Mouse (Mus musculus) B cell, adult 2 months (primary cell): Measurements from ENCODE around the gene Ciart.
A peak's percentile ranks its signal among the peaks of the same experiment; 100 is the strongest.
"Not testable (repeated sequence)": the region's sequence is repeated elsewhere in the genome, so short reads cannot be mapped to it uniquely, and the experiment has no call there.

ENCODE experiments used
- DNase-seq, 2 experiments: peaks; one replicate each; pipeline ENCODE4 v3.0.0; 2022

Gene Ciart

GRCm38 (mm10) chr3:95881979-95882815 is at the start of gene Ciart:
Gene Ciart, minus strand, starts transcription at chr3:95882251.
- peak; percentile 92 to 93 for DNase-seq

- no peak for DNase-seq
These were observed 49.4 kb upstream of the Ciart start for GRCm38 (mm10) chr3:95931471-95931870.

GRCm38 (mm10) chr3:95930471-95930789 is 48.4 kb upstream of the Ciart start:
- peak in 1 of 2 experiments; percentile 21 for DNase-seq

GRCm38 (mm10) chr3:95929581-95930470 is 47.8 kb upstream of the Ciart start:
- peak; percentile 66 to 71 for DNase-seq

- peak; percentile 97 to 98 for DNase-seq
These were observed 46.8 kb upstream of the Ciart start, which contains the start of gene Anp32e for GRCm38 (mm10) chr3:95928658-95929503. Gene Anp32e, plus strand, starts transcription at chr3:95929246.

GRCm38 (mm10) chr3:95928261-95928657 is 46.2 kb upstream of the Ciart start:
- no peak for DNase-seq

- no peak for DNase-seq
These were observed 43.0 kb upstream of the Ciart start for GRCm38 (mm10) chr3:95925087-95925486.

GRCm38 (mm10) chr3:95924185-95924584 is 42.1 kb upstream of the Ciart start:
- DNase-seq: no peak

- DNase-seq: not testable (repeated sequence)
These were observed 41.4 kb upstream of the Ciart start for GRCm38 (mm10) chr3:95923429-95923828.

GRCm38 (mm10) chr3:95920532-95920931 is 38.5 kb upstream of the Ciart start:
- not testable (repeated sequence) for DNase-seq

GRCm38 (mm10) chr3:95916760-95917159 is 34.7 kb upstream of the Ciart start:
- DNase-seq: no peak

GRCm38 (mm10) chr3:95914706-95915105 is 32.7 kb upstream of the Ciart start:
- no peak for DNase-seq

- no peak for DNase-seq
These were observed 25.6 kb upstream of the Ciart start for GRCm38 (mm10) chr3:95907613-95908012.

- DNase-seq: peak; percentile 76 to 78
These were observed 24.8 kb upstream of the Ciart start for GRCm38 (mm10) chr3:95906860-95907259.

GRCm38 (mm10) chr3:95905940-95906492 is 24.0 kb upstream of the Ciart start:
- DNase-seq: peak; percentile 51 to 52

- DNase-seq: peak; percentile 50 to 53
These were observed 23.3 kb upstream of the Ciart start for GRCm38 (mm10) chr3:95905146-95905939.

GRCm38 (mm10) chr3:95904568-95904967 is 22.5 kb upstream of the Ciart start, which contains the start of gene Car14:
Gene Car14, minus strand, starts transcription at chr3:95904691.
- peak in 1 of 2 experiments; percentile 23 for DNase-seq

GRCm38 (mm10) chr3:95903753-95904502 is 21.9 kb upstream of the Ciart start:
- DNase-seq: no peak

GRCm38 (mm10) chr3:95902643-95903042 is 20.6 kb upstream of the Ciart start:
- no peak for DNase-seq

- DNase-seq: no peak
These were observed 20.2 kb upstream of the Ciart start for GRCm38 (mm10) chr3:95902373-95902625.
